Mouse (Mus musculus): Measurements from ENCODE around the gene Spem1. TPM values are rescaled to one million over a fixed set of nuclear protein-coding genes. Genes with fewer than 3 reads are reported as not detected.
A peak's percentile ranks its signal among the peaks of the same experiment; 100 is the strongest.

Spem1 gene
- total and polyA plus RNA-seq, 3 experiments = 0.23 TPM; not detected in 2

GRCm38 (mm10) chr11:69800392-69801197 lies 21.4 kb downstream of the Spem1 start:
- peak overlapping the region; percentile 49 for H3K4me3 ChIP-seq
- intact Hi-C loops (cut with DNase I) = no loop called here
- no peaks in the 10 kb centered on the region for H3K27me3 ChIP-seq (ENCODE audit: control insufficient read depth, insufficient read depth, low read length)
- TF ChIP-seq POLR2A (IDR thresholded peaks at IDR 0.05; ENCODE audit: insufficient read depth, low read depth, low read length) = no peak
- TF ChIP-seq CTCF (IDR thresholded peaks at IDR 0.05) = no peak
- TF ChIP-seq EP300 (IDR thresholded peaks at IDR 0.05; ENCODE audit: insufficient read depth, low read depth, low read length) = no peak
- no peak overlapping the region for H3K27ac ChIP-seq
- WGBS = 3% methylated on average over 35 of the region's 36 CpGs
- peaks cover 4% of the 10 kb centered on the region; the same call in 1 of the 2 replicates for H3K4me1 ChIP-seq (ENCODE audit: control insufficient read depth, insufficient read depth, low read length)
- H3K79me2 ChIP-seq (replicated peaks; ENCODE audit: control insufficient read depth, insufficient read depth, low read length) = no peaks in the 10 kb centered on the region
- DNase-seq = peak; percentile 53 to 65
- no peaks in the 10 kb centered on the region for H3K36me3 ChIP-seq (ENCODE audit: control insufficient read depth, insufficient read depth, low read length)
- H3K9ac ChIP-seq (ENCODE audit: low read depth, low read length) = peak overlapping the region; percentile 55

- no peak overlapping the region for H3K27ac ChIP-seq
- TF ChIP-seq CTCF (IDR thresholded peaks at IDR 0.05) (no peak), POLR2A (IDR thresholded peaks at IDR 0.05; ENCODE audit: insufficient read depth, low read depth, low read length) (no peak), EP300 (IDR thresholded peaks at IDR 0.05; ENCODE audit: insufficient read depth, low read depth, low read length) (no peak)
- no peaks in the 10 kb centered on the region for H3K79me2 ChIP-seq (replicated peaks; ENCODE audit: control insufficient read depth, insufficient read depth, low read length)
- 16% methylated on average over 11 of the region's 11 CpGs for WGBS
- H3K36me3 ChIP-seq (ENCODE audit: control insufficient read depth, insufficient read depth, low read length) = no peaks in the 10 kb centered on the region
- no peak overlapping the region for H3K4me3 ChIP-seq
- peaks cover 4% of the 10 kb centered on the region; the same call in 1 of the 2 replicates for H3K4me1 ChIP-seq (ENCODE audit: control insufficient read depth, insufficient read depth, low read length)
- no peak for DNase-seq
- no peaks in the 10 kb centered on the region for H3K27me3 ChIP-seq (ENCODE audit: control insufficient read depth, insufficient read depth, low read length)
- intact Hi-C loops (cut with DNase I) = no loop called here
- H3K9ac ChIP-seq (ENCODE audit: low read depth, low read length) = no peak overlapping the region
Observed at GRCm38 (mm10) chr11:69800138-69800391, 21.9 kb downstream of the Spem1 start.

GRCm38 (mm10) chr11:69799394-69800137 lies 22.4 kb downstream of the Spem1 start:
- peak in 1 of 2 experiments; percentile 33 for DNase-seq
- H3K4me3 ChIP-seq = no peak overlapping the region
- 50% methylated on average over 12 of the region's 12 CpGs for WGBS
- no peaks in the 10 kb centered on the region for H3K27me3 ChIP-seq (ENCODE audit: control insufficient read depth, insufficient read depth, low read length)
- H3K79me2 ChIP-seq (replicated peaks; ENCODE audit: control insufficient read depth, insufficient read depth, low read length) = no peaks in the 10 kb centered on the region
- H3K4me1 ChIP-seq (ENCODE audit: control insufficient read depth, insufficient read depth, low read length) = peaks cover 5% of the 10 kb centered on the region; the same call in 1 of the 2 replicates
- H3K9ac ChIP-seq (ENCODE audit: low read depth, low read length) = no peak overlapping the region
- no peak overlapping the region for H3K27ac ChIP-seq
- H3K36me3 ChIP-seq (ENCODE audit: control insufficient read depth, insufficient read depth, low read length) = no peaks in the 10 kb centered on the region
- intact Hi-C loops (cut with DNase I) = no loop called here
- TF ChIP-seq CTCF (IDR thresholded peaks at IDR 0.05) = no peak
- TF ChIP-seq EP300 (IDR thresholded peaks at IDR 0.05; ENCODE audit: insufficient read depth, low read depth, low read length) = no peak
- TF ChIP-seq POLR2A (IDR thresholded peaks at IDR 0.05; ENCODE audit: insufficient read depth, low read depth, low read length) = no peak

GRCm38 (mm10) chr11:69797924-69798323 lies 24.1 kb downstream of the Spem1 start:
- no peaks in the 10 kb centered on the region for H3K36me3 ChIP-seq (ENCODE audit: control insufficient read depth, insufficient read depth, low read length)
- H3K4me1 ChIP-seq (ENCODE audit: control insufficient read depth, insufficient read depth, low read length) = 0 out of 2 replicates have a peak, but pooled peaks cover 1% of the 10 kb centered on the region
- no peak for DNase-seq
- no peaks in the 10 kb centered on the region for H3K79me2 ChIP-seq (replicated peaks; ENCODE audit: control insufficient read depth, insufficient read depth, low read length)
- intact Hi-C loops (cut with DNase I) = no loop called here
- H3K4me3 ChIP-seq = no peak overlapping the region
- WGBS = 81% methylated on average over 7 of the region's 7 CpGs
- no peak overlapping the region for H3K9ac ChIP-seq (ENCODE audit: low read depth, low read length)
- no peak overlapping the region for H3K27ac ChIP-seq
- no peaks in the 10 kb centered on the region for H3K27me3 ChIP-seq (ENCODE audit: control insufficient read depth, insufficient read depth, low read length)
- no peak for TF ChIP-seq POLR2A (IDR thresholded peaks at IDR 0.05; ENCODE audit: insufficient read depth, low read depth, low read length)
- TF ChIP-seq EP300 (IDR thresholded peaks at IDR 0.05; ENCODE audit: insufficient read depth, low read depth, low read length) = no peak
- TF ChIP-seq CTCF (IDR thresholded peaks at IDR 0.05) = no peak

- Histone ChIP-seq H3K36me3 (ENCODE audit: control insufficient read depth, insufficient read depth, low read length) (no peaks in the 10 kb centered on the region), H3K79me2 (replicated peaks; ENCODE audit: control insufficient read depth, insufficient read depth, low read length) (no peaks in the 10 kb centered on the region), H3K27ac (peak overlapping the region; percentile 95), H3K4me3 (peak overlapping the region; percentile 89), H3K27me3 (ENCODE audit: control insufficient read depth, insufficient read depth, low read length) (no peaks in the 10 kb centered on the region), H3K4me1 (ENCODE audit: control insufficient read depth, insufficient read depth, low read length) (0 out of 2 replicates have a peak, but pooled peaks cover 1% of the 10 kb centered on the region), H3K9ac (ENCODE audit: low read depth, low read length) (no peak overlapping the region)
- DNase-seq = no peak
- 4% methylated on average over 13 of the region's 13 CpGs for WGBS
- intact Hi-C loops (cut with DNase I) = no loop called here
- no peak for TF ChIP-seq POLR2A (IDR thresholded peaks at IDR 0.05; ENCODE audit: insufficient read depth, low read depth, low read length)
Observed at GRCm38 (mm10) chr11:69795983-69796435, 26.0 kb downstream of the Spem1 start.
